Mouse (Mus musculus) midbrain, embryonic 14.5 days (tissue): ENCODE data around the gene Gpx7. TPM values are rescaled to one million over a fixed set of nuclear protein-coding genes. Genes with fewer than 3 reads are reported as not detected.

Source experiments
- ATAC-seq: fragments of 200-750 bp; cut with Nextera tagmentation; 2 replicates; pipeline ENCODE4 v1.8.0; 2017; ENCODE audit warnings: moderate number of reproducible peaks, moderate library complexity; ENCODE audit not compliant: low FRiP score, low TSS enrichment
- DNase-seq: peaks from one replicate; pipeline ENCODE4 v3.0.0-alpha.2; 2015
- H3K27ac ChIP-seq: fragments of 300-500 bp; sonication (generic); replicated peaks from 2 replicates; pipeline ENCODE4 v1.5.1; 2014; ENCODE audit warnings: mild to moderate bottlenecking, low read depth, low read length, moderate library complexity
- H3K27me3 ChIP-seq: fragments of 300-500 bp; sonication (generic); 2 replicates; pipeline ENCODE4 v1.6.1; 2014; ENCODE audit warnings: low read length, control low read depth, mixed read lengths; ENCODE audit not compliant: control insufficient read depth, insufficient read depth
- H3K36me3 ChIP-seq: fragments of 300-500 bp; sonication (generic); 2 replicates; pipeline ENCODE4 v1.6.1; 2014; ENCODE audit warnings: low read length, control low read depth; ENCODE audit not compliant: control insufficient read depth, insufficient read depth
- H3K4me1 ChIP-seq: fragments of 300-500 bp; sonication (generic); 2 replicates; pipeline ENCODE4 v1.6.1; 2014; ENCODE audit warnings: mild to moderate bottlenecking, antibody characterized with exemption, low read length, control low read depth; ENCODE audit not compliant: control insufficient read depth, insufficient read depth
- H3K4me2 ChIP-seq: fragments of 300-500 bp; sonication (generic); 2 replicates; pipeline ENCODE4 v1.6.1; 2014; ENCODE audit warnings: mild to moderate bottlenecking, low read length, moderate library complexity
- H3K4me3 ChIP-seq: fragments of 300-500 bp; sonication (generic); replicated peaks from 2 replicates; pipeline ENCODE4 v1.5.1; 2014; ENCODE audit warnings: low read depth, low read length
- H3K9ac ChIP-seq: fragments of 300-500 bp; sonication (generic); replicated peaks from 2 replicates; pipeline ENCODE4 v1.6.1; 2014; ENCODE audit warnings: mild to moderate bottlenecking, low read length, moderate library complexity
- H3K9me3 ChIP-seq: fragments of 300-500 bp; sonication (generic); 2 replicates; pipeline ENCODE4 v1.6.1; 2016; ENCODE audit warnings: low read length, control low read depth, mixed read lengths; ENCODE audit not compliant: control insufficient read depth
- WGBS: fragments of 180-500 bp; shearing (Covaris S2); extraction: QIAGEN DNeasy Blood & Tissue Kit; methylation state at CpG from one replicate; pipeline ENCODE4 v1.1.7; 2014; 5-methylcytosine and 5-hydroxymethylcytosine counted together
- polyA plus RNA-seq: library from polyadenylated mRNA; unstranded; fragments of >200 nt; fragmentation: Nextera tagmentation; extraction: Ambion mirVana; gene quantifications from 2 replicates; pipeline ENCODE4 v1.2.1, GENCODE M21; 2014

The Gpx7 gene
- polyA plus RNA-seq, result 16.2 and 23.9 TPM in 2 replicates

GRCm38 (mm10) chr4:108406861-108407401 is at the start of gene Gpx7:
Gpx7 (minus strand) TSS chr4:108406961.
- H3K4me3 ChIP-seq, result peak within 1 kb of the TSS; percentile 42
- peaks cover 10% of the 10 kb centered on the region; the same call in 1 of the 2 replicates for H3K4me1 ChIP-seq
- H3K27ac ChIP-seq, result no peak within 1 kb of the TSS
- ATAC-seq (no peak), DNase-seq (peak; percentile 57)
- no peaks in the 10 kb centered on the region for H3K9me3 ChIP-seq
- no peaks in the 10 kb centered on the region for H3K36me3 ChIP-seq
- no peaks in the 10 kb centered on the region for H3K27me3 ChIP-seq
- H3K4me2 ChIP-seq, result peak within 1 kb of the TSS; percentile 89
- H3K9ac ChIP-seq, result peak within 1 kb of the TSS; percentile 70
- WGBS, result 8% methylated on average over 15 of the region's 15 CpGs

GRCm38 (mm10) chr4:108456028-108456427 is 49.3 kb upstream of the Gpx7 start:
- no peak overlapping the region for H3K9ac ChIP-seq
- H3K4me3 ChIP-seq, result no peak overlapping the region
- H3K4me1 ChIP-seq, result peaks cover 12% of the 10 kb centered on the region
- H3K9me3 ChIP-seq, result no peaks in the 10 kb centered on the region
- ATAC-seq, result no peak
- H3K4me2 ChIP-seq, result no peak overlapping the region
- WGBS, result 85% methylated on average over 2 of the region's 2 CpGs
- no peak overlapping the region for H3K27ac ChIP-seq
- H3K36me3 ChIP-seq, result no peaks in the 10 kb centered on the region
- H3K27me3 ChIP-seq, result no peaks in the 10 kb centered on the region
- DNase-seq, result no peak

GRCm38 (mm10) chr4:108448091-108448490 is 41.3 kb upstream of the Gpx7 start:
- ATAC-seq, result no peak
- H3K4me2 ChIP-seq, result no peak overlapping the region
- no peak overlapping the region for H3K9ac ChIP-seq
- H3K9me3 ChIP-seq, result no peaks in the 10 kb centered on the region
- no peak overlapping the region for H3K4me3 ChIP-seq
- no peaks in the 10 kb centered on the region for H3K27me3 ChIP-seq
- WGBS, result 79% methylated on average over 7 of the region's 7 CpGs
- no peak for DNase-seq
- no peak overlapping the region for H3K27ac ChIP-seq
- no peaks in the 10 kb centered on the region for H3K4me1 ChIP-seq
- H3K36me3 ChIP-seq, result no peaks in the 10 kb centered on the region

- Histone ChIP-seq H3K4me1 (0 out of 2 replicates have a peak, but pooled peaks cover 3% of the 10 kb centered on the region), H3K27ac (no peak overlapping the region), H3K27me3 (no peaks in the 10 kb centered on the region), H3K4me2 (no peak overlapping the region), H3K4me3 (no peak overlapping the region), H3K9me3 (no peaks in the 10 kb centered on the region), H3K9ac (no peak overlapping the region), H3K36me3 (no peaks in the 10 kb centered on the region)
- no peak for ATAC-seq
- WGBS, result 77% methylated on average over 6 of the region's 6 CpGs
- DNase-seq, result no peak
Measured at GRCm38 (mm10) chr4:108438082-108438840, 31.5 kb upstream of the Gpx7 start.

- ATAC-seq, result no peak
- Histone ChIP-seq H3K4me1 (peaks cover 14% of the 10 kb centered on the region), H3K27me3 (no peaks in the 10 kb centered on the region), H3K4me2 (no peak overlapping the region), H3K27ac (no peak overlapping the region), H3K9ac (no peak overlapping the region), H3K36me3 (no peaks in the 10 kb centered on the region), H3K4me3 (no peak overlapping the region), H3K9me3 (no peaks in the 10 kb centered on the region)
- WGBS, result 89% methylated on average over 1 of the region's 1 CpGs
- no peak for DNase-seq
Measured at GRCm38 (mm10) chr4:108436225-108436624, 29.5 kb upstream of the Gpx7 start.

- DNase-seq, result no peak
Measured at GRCm38 (mm10) chr4:108435646-108436045, 28.9 kb upstream of the Gpx7 start.

GRCm38 (mm10) chr4:108434781-108435180 is 28.0 kb upstream of the Gpx7 start:
- peaks cover 22% of the 10 kb centered on the region for H3K4me1 ChIP-seq
- H3K27ac ChIP-seq, result no peak overlapping the region
- H3K9ac ChIP-seq, result no peak overlapping the region
- no peak for DNase-seq
- no peak for ATAC-seq
- no peaks in the 10 kb centered on the region for H3K9me3 ChIP-seq
- H3K36me3 ChIP-seq, result no peaks in the 10 kb centered on the region
- H3K27me3 ChIP-seq, result no peaks in the 10 kb centered on the region
- no peak overlapping the region for H3K4me2 ChIP-seq
- no peak overlapping the region for H3K4me3 ChIP-seq
- WGBS, result 96% methylated on average over 3 of the region's 3 CpGs

More at GRCm38 (mm10) chr4:108435646-108436045, 28.9 kb upstream of the Gpx7 start:
- no peak overlapping the region for H3K9ac ChIP-seq
- H3K27me3 ChIP-seq, result no peaks in the 10 kb centered on the region
- no peak overlapping the region for H3K4me2 ChIP-seq
- no peak for ATAC-seq
- no peak overlapping the region for H3K27ac ChIP-seq
- H3K4me3 ChIP-seq, result no peak overlapping the region
- H3K36me3 ChIP-seq, result no peaks in the 10 kb centered on the region
- no peaks in the 10 kb centered on the region for H3K9me3 ChIP-seq
- 76% methylated on average over 3 of the region's 3 CpGs for WGBS
- H3K4me1 ChIP-seq, result peaks cover 20% of the 10 kb centered on the region

- Histone ChIP-seq H3K27ac (no peak overlapping the region), H3K4me2 (no peak overlapping the region), H3K27me3 (no peaks in the 10 kb centered on the region), H3K4me3 (no peak overlapping the region), H3K9me3 (no peaks in the 10 kb centered on the region), H3K9ac (no peak overlapping the region), H3K4me1 (peaks cover 22% of the 10 kb centered on the region), H3K36me3 (no peaks in the 10 kb centered on the region)
- no peak for DNase-seq
- WGBS, result 90% methylated on average over 4 of the region's 4 CpGs
- no peak for ATAC-seq
Measured at GRCm38 (mm10) chr4:108434221-108434620, 27.5 kb upstream of the Gpx7 start.

GRCm38 (mm10) chr4:108433341-108433740 is 26.6 kb upstream of the Gpx7 start:
- ATAC-seq (no peak), DNase-seq (no peak)
- Histone ChIP-seq H3K27me3 (no peaks in the 10 kb centered on the region), H3K9ac (no peak overlapping the region), H3K36me3 (no peaks in the 10 kb centered on the region), H3K4me2 (no peak overlapping the region), H3K4me3 (no peak overlapping the region), H3K9me3 (no peaks in the 10 kb centered on the region), H3K4me1 (peaks cover 22% of the 10 kb centered on the region), H3K27ac (no peak overlapping the region)
- WGBS, result 56% methylated on average over 6 of the region's 6 CpGs
